Mouse (Mus musculus) spleen, postnatal 4 days (tissue): ENCODE data around the gene Nr2e3.
A peak's percentile ranks its signal among the peaks of the same experiment; 100 is the strongest.
"Not testable (repeated sequence)": the region's sequence is repeated elsewhere in the genome, so short reads cannot be mapped to it uniquely, and the experiment has no call there.

Experiments
- DNase-seq, 2 experiments: peaks; one replicate each; pipeline ENCODE4 v3.0.0; 2022; ENCODE audit warnings: low spot score in 2 of 2

Gene Nr2e3

GRCm38 (mm10) chr9:59960559-59960958, at the start of gene Nr2e3:
TSS of gene Nr2e3 (minus strand) at chr9:59960659.
- DNase-seq: no peak

GRCm38 (mm10) chr9:60008936-60009335, 48.5 kb upstream of the Nr2e3 start:
- DNase-seq: no peak

GRCm38 (mm10) chr9:60002323-60002722, 41.9 kb upstream of the Nr2e3 start:
- no peak for DNase-seq

GRCm38 (mm10) chr9:60001444-60001843, 41.0 kb upstream of the Nr2e3 start:
- DNase-seq: no peak

GRCm38 (mm10) chr9:59997725-59998124, 37.3 kb upstream of the Nr2e3 start:
- no peak for DNase-seq

GRCm38 (mm10) chr9:59991407-59991806, 30.9 kb upstream of the Nr2e3 start:
- no peak for DNase-seq

- DNase-seq: peak; percentile 28 to 75
These were observed 29.4 kb upstream of the Nr2e3 start for GRCm38 (mm10) chr9:59989864-59990263.

GRCm38 (mm10) chr9:59985900-59986572, 25.6 kb upstream of the Nr2e3 start:
- DNase-seq: no peak

GRCm38 (mm10) chr9:59981116-59981515, 20.7 kb upstream of the Nr2e3 start:
- DNase-seq: no peak

GRCm38 (mm10) chr9:59971263-59971662, 10.8 kb upstream of the Nr2e3 start:
- no peak for DNase-seq

- DNase-seq: peak; percentile 38 to 74
These were observed 8.9 kb upstream of the Nr2e3 start for GRCm38 (mm10) chr9:59969383-59969782.

GRCm38 (mm10) chr9:59965046-59965445, 4.6 kb upstream of the Nr2e3 start:
- no peak for DNase-seq

GRCm38 (mm10) chr9:59964367-59964766, 3.9 kb upstream of the Nr2e3 start:
- DNase-seq: no peak

- no peak for DNase-seq
These were observed 919 bp upstream of the Nr2e3 start for GRCm38 (mm10) chr9:59961201-59961955.

- DNase-seq: peak; percentile 70 to 77
These were observed 1.2 kb downstream of the Nr2e3 start for GRCm38 (mm10) chr9:59959276-59959675.

- DNase-seq: not testable (repeated sequence)
These were observed 2.3 kb downstream of the Nr2e3 start for GRCm38 (mm10) chr9:59958115-59958514.

- DNase-seq: no peak
These were observed 4.0 kb downstream of the Nr2e3 start for GRCm38 (mm10) chr9:59956496-59956895.

- no peak for DNase-seq
These were observed 4.8 kb downstream of the Nr2e3 start for GRCm38 (mm10) chr9:59955692-59956091.

GRCm38 (mm10) chr9:59955199-59955598, 5.3 kb downstream of the Nr2e3 start:
- no peak for DNase-seq

- no peak for DNase-seq
These were observed 6.9 kb downstream of the Nr2e3 start for GRCm38 (mm10) chr9:59953556-59953955.

GRCm38 (mm10) chr9:59952515-59953070, 7.9 kb downstream of the Nr2e3 start:
- no peak for DNase-seq

GRCm38 (mm10) chr9:59951943-59952342, 8.5 kb downstream of the Nr2e3 start:
- no peak for DNase-seq
